Mouse (Mus musculus) monocyte, adult 2 months (primary cell): Measurements from ENCODE around the gene Capn12.

Experiments used
- DNase-seq, 2 experiments: peaks; one replicate each; pipeline ENCODE4 v3.0.0; 2022; ENCODE audit warnings: low spot score in 2 of 2, low read depth in 1 of 2

Gene Capn12

GRCm38 (mm10) chr7:28941542-28941941 is 60.3 kb downstream of the Capn12 start:
- DNase-seq, result no peak
